Mouse (Mus musculus): Measurements from ENCODE around the gene Aldh1l1. TPM values are rescaled to one million over a fixed set of nuclear protein-coding genes. Genes with fewer than 3 reads are reported as not detected.
A peak's percentile ranks its signal among the peaks of the same experiment; 100 is the strongest.

Gene Aldh1l1
- polyA plus RNA-seq, 1 experiment from 2014 or later = 1.2 TPM

DNA sequence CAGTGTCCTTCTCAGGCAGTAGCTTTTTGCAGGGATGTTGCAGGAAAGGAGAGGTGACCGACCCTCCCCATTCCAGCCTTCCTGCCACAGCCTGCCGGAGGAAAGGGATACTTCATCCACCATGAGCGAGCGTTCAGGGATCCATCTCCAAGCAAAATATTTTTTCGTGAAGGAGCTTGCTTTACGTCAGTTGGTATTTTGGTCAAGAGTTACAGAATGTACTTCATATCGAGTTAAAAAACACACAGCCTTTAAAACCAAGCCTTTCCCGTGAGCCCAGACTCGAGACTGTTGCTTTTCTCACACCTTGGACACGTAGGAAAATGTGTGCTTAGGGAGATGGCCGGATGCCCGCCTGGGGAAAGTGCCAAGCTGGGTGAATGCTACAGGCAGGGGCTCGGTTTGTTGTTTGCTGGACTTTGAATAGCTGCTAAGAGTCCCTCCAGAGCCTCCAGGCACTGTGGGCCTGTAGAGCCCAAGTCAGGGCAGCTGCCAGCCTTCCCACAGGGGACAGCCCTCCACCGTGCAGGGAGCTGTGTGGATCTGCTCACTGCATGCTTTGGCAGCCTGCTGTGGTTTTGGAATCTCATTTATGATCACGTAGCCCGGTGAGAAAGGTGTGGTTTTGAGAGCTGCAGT, 20.6 kb downstream of the Aldh1l1 start:
- ATAC-seq (replicated peaks; ENCODE audit: low FRiP score) = no peak
- no peak for DNase-seq (ENCODE audit: low spot score)

DNA sequence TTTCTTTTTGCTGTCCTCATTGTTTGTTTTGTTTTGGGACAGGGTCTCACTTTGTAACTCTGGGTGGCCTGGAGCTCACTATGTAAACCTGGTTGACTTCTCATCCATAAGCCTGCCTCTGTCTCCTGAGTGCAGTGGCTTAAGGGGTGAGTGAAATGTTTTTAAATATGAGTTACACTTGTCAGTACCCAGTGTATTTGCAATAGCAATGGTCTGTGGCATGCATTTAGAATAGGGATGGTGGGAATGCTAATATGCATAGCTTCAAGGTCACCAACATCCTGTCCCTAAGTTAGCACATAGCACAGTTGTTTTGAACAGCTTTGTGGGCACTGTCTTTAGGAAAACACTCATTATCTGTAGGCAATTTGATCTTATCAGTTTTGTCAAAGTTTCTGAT, 21.2 kb downstream of the Aldh1l1 start:
- Histone ChIP-seq H3K36me3 (ENCODE audit: control insufficient read depth, insufficient read depth, low read length) (no peaks in the 10 kb centered on the region), H3K4me3 (ENCODE audit: low read depth, low read length) (no peak overlapping the region), H3K27ac (ENCODE audit: low read depth, low read length) (no peak overlapping the region), H3K4me2 (ENCODE audit: low read depth, low read length, severe bottlenecking) (no peak overlapping the region), H3K9ac (ENCODE audit: low read length) (no peak overlapping the region), H3K4me1 (replicated peaks; ENCODE audit: control insufficient read depth, insufficient read depth, low read length) (no peaks in the 10 kb centered on the region), H3K27me3 (ENCODE audit: control insufficient read depth, insufficient read depth, low read length) (no peaks in the 10 kb centered on the region), H3K9me3 (ENCODE audit: control insufficient read depth, low read length) (no peaks in the 10 kb centered on the region)
- no peak for ATAC-seq (replicated peaks; ENCODE audit: low FRiP score)
- DNase-seq (ENCODE audit: low spot score) = no peak

More for the DNA sequence above, 20.6 kb downstream of the Aldh1l1 start:
- H3K4me2 ChIP-seq (ENCODE audit: low read depth, low read length, severe bottlenecking) = no peak overlapping the region
- no peaks in the 10 kb centered on the region for H3K36me3 ChIP-seq (ENCODE audit: control insufficient read depth, insufficient read depth, low read length)
- no peak overlapping the region for H3K9ac ChIP-seq (ENCODE audit: low read length)
- 80% methylated on average over 16 of the region's 16 CpGs for WGBS
- no peaks in the 10 kb centered on the region for H3K4me1 ChIP-seq (replicated peaks; ENCODE audit: control insufficient read depth, insufficient read depth, low read length)
- no peak overlapping the region for H3K27ac ChIP-seq (ENCODE audit: low read depth, low read length)
- no peaks in the 10 kb centered on the region for H3K9me3 ChIP-seq (ENCODE audit: control insufficient read depth, low read length)
- H3K27me3 ChIP-seq (ENCODE audit: control insufficient read depth, insufficient read depth, low read length) = no peaks in the 10 kb centered on the region
- no peak overlapping the region for H3K4me3 ChIP-seq (ENCODE audit: low read depth, low read length)

DNA sequence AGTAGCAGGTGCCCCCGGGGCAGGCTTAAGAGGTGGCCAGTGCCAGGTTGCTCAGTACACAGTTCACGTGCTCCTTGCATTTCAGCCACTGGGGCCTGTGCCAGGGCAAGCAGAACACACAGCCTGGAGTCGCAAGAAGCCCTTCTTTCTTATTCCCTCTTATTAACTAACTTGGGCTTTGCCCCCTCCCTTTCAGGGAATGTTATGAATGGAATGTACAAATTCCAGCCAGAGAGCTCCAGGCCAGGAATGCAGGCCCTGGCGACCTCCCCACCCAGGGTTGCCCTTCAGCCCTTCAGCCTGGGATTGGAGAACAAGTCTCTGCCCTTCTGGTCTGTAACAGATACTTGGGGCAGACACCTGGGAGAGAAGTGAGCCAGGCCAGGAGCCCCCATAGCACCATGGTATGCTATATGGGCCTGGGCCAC, 22.0 kb downstream of the Aldh1l1 start:
- no peaks in the 10 kb centered on the region for H3K4me1 ChIP-seq (replicated peaks; ENCODE audit: control insufficient read depth, insufficient read depth, low read length)
- H3K9ac ChIP-seq (ENCODE audit: low read length) = no peak overlapping the region
- no peaks in the 10 kb centered on the region for H3K9me3 ChIP-seq (ENCODE audit: control insufficient read depth, low read length)
- H3K4me3 ChIP-seq (ENCODE audit: low read depth, low read length) = no peak overlapping the region
- peak; percentile 61 for DNase-seq (ENCODE audit: low spot score)
- H3K4me2 ChIP-seq (ENCODE audit: low read depth, low read length, severe bottlenecking) = no peak overlapping the region
- H3K27ac ChIP-seq (ENCODE audit: low read depth, low read length) = no peak overlapping the region
- no peaks in the 10 kb centered on the region for H3K27me3 ChIP-seq (ENCODE audit: control insufficient read depth, insufficient read depth, low read length)
- WGBS = 56% methylated on average over 4 of the region's 4 CpGs
- H3K36me3 ChIP-seq (ENCODE audit: control insufficient read depth, insufficient read depth, low read length) = no peaks in the 10 kb centered on the region
- no peak for ATAC-seq (replicated peaks; ENCODE audit: low FRiP score)

DNA sequence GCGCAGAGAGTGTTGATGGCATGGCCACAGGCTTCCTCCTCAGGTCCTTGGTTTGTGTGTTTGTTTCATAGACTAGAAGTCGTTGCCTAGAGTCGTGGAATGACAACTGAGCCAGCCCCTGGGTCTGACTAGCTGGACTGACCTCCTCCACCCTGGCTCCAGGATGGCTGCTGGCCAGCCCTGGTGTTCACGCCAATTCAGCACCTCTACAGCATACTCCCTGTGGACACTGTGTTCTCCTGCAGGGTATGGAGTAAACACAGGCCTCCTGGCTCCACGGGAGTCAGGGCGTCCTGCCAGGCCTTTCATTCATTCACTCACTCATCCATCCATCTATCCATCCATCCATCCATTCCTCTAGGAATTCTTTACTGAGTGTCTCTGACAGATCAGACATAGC, 22.9 kb downstream of the Aldh1l1 start:
- no peak for ATAC-seq (replicated peaks; ENCODE audit: low FRiP score)
- DNase-seq (ENCODE audit: low spot score) = no peak
- H3K27me3 ChIP-seq (ENCODE audit: control insufficient read depth, insufficient read depth, low read length) = no peaks in the 10 kb centered on the region
- no peak overlapping the region for H3K4me2 ChIP-seq (ENCODE audit: low read depth, low read length, severe bottlenecking)
- WGBS = 72% methylated on average over 6 of the region's 6 CpGs
- H3K36me3 ChIP-seq (ENCODE audit: control insufficient read depth, insufficient read depth, low read length) = no peaks in the 10 kb centered on the region
- H3K27ac ChIP-seq (ENCODE audit: low read depth, low read length) = no peak overlapping the region
- no peak overlapping the region for H3K9ac ChIP-seq (ENCODE audit: low read length)
- H3K4me1 ChIP-seq (replicated peaks; ENCODE audit: control insufficient read depth, insufficient read depth, low read length) = no peaks in the 10 kb centered on the region
- H3K9me3 ChIP-seq (ENCODE audit: control insufficient read depth, low read length) = no peaks in the 10 kb centered on the region
- H3K4me3 ChIP-seq (ENCODE audit: low read depth, low read length) = no peak overlapping the region

DNA sequence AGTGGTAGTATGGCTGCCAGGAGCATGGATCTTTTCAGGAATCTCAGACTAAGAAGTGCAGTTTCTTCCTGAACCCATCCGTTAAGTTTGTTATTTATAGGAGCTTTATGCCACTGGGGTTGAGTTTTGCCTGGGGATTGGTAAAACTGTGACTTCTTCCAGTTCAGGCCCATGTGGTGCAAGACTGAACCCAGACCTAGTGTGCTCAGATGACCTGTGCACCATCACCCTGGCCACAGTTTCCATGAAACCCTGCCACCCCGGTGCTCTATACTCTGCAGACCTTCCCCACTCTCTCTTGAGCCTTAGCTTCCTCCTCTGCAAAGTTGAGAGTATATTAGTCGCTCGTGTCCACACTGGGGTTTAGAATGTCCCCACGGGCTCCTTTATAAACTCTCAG, 26.2 kb downstream of the Aldh1l1 start:
- Histone ChIP-seq H3K4me1 (replicated peaks; ENCODE audit: control insufficient read depth, insufficient read depth, low read length) (0 out of 2 replicates have a peak, but pooled peaks cover 2% of the 10 kb centered on the region), H3K4me3 (ENCODE audit: low read depth, low read length) (no peak overlapping the region), H3K9ac (ENCODE audit: low read length) (no peak overlapping the region), H3K9me3 (ENCODE audit: control insufficient read depth, low read length) (no peaks in the 10 kb centered on the region), H3K4me2 (ENCODE audit: low read depth, low read length, severe bottlenecking) (no peak overlapping the region), H3K27ac (ENCODE audit: low read depth, low read length) (no peak overlapping the region), H3K36me3 (ENCODE audit: control insufficient read depth, insufficient read depth, low read length) (no peaks in the 10 kb centered on the region), H3K27me3 (ENCODE audit: control insufficient read depth, insufficient read depth, low read length) (no peaks in the 10 kb centered on the region)
- DNase-seq (ENCODE audit: low spot score) (no peak), ATAC-seq (replicated peaks; ENCODE audit: low FRiP score) (no peak)
- WGBS = 89% methylated on average over 5 of the region's 5 CpGs

DNA sequence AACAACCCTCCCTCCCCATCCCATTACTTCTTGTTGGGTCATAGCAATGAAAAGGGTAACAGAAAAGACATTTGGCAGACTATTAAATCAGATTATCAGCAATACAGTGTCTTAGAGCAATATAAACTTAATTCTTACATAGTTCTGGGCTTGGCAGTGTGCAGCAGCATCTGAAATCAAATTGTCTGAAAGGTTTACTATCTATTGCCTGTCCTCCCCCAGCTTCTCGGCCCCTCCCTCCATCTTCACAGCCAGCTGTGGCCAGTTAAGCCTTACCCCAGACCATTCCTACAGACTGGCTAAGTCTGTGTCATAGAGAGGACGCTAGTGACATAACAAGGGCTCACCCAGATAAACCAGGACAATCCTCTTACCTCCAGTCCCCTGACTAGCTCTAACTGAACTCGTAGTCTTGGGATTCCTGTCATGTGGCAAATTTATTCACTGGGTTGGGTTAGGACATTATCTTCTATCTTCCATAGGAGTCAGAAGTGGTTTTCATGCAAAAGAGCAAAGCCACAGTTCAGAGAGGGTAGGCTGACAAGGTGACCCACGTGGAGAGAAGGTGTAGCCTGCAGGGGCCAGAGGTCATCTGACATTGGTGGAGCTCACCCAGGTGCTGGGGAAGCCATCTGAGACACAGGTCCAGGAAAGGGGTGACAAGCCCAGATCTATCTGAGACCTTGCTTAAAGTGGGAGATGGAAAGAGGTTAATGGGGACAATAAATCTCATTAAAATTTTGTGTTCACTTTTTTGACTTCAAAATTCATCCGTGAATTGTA, 27.0 kb downstream of the Aldh1l1 start:
- H3K27me3 ChIP-seq (ENCODE audit: control insufficient read depth, insufficient read depth, low read length) = no peaks in the 10 kb centered on the region
- no peak for ATAC-seq (replicated peaks; ENCODE audit: low FRiP score)
- no peak for DNase-seq (ENCODE audit: low spot score)

DNA sequence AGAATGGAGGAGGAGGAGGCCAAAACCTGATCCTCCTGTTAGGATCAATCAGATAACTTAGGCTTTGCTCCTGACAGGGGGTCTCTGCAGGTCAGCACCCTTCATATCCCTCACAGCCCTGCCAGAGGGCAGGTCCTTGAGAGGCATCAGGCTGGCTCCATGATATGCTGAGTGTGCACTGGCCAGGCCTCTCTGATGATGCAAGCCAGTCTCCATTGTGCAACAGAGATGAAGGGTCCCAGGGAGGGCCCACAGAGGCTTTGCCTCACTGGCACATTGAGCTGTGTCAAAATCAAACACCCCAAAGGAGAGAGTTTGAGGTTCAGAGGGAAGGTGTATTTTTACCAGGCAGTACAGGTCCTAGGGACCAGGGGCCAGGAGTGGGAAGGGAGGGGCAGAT, 28.1 kb downstream of the Aldh1l1 start:
- Histone ChIP-seq H3K36me3 (ENCODE audit: control insufficient read depth, insufficient read depth, low read length) (no peaks in the 10 kb centered on the region), H3K27ac (ENCODE audit: low read depth, low read length) (no peak overlapping the region), H3K4me3 (ENCODE audit: low read depth, low read length) (no peak overlapping the region), H3K4me2 (ENCODE audit: low read depth, low read length, severe bottlenecking) (no peak overlapping the region), H3K27me3 (ENCODE audit: control insufficient read depth, insufficient read depth, low read length) (no peaks in the 10 kb centered on the region), H3K9me3 (ENCODE audit: control insufficient read depth, low read length) (no peaks in the 10 kb centered on the region), H3K9ac (ENCODE audit: low read length) (no peak overlapping the region), H3K4me1 (replicated peaks; ENCODE audit: control insufficient read depth, insufficient read depth, low read length) (0 out of 2 replicates have a peak, but pooled peaks cover 2% of the 10 kb centered on the region)
- DNase-seq (ENCODE audit: low spot score) (no peak), ATAC-seq (replicated peaks; ENCODE audit: low FRiP score) (no peak)

More for the DNA sequence above, 27.0 kb downstream of the Aldh1l1 start:
- Histone ChIP-seq H3K36me3 (ENCODE audit: control insufficient read depth, insufficient read depth, low read length) (no peaks in the 10 kb centered on the region), H3K4me3 (ENCODE audit: low read depth, low read length) (no peak overlapping the region), H3K4me2 (ENCODE audit: low read depth, low read length, severe bottlenecking) (no peak overlapping the region), H3K4me1 (replicated peaks; ENCODE audit: control insufficient read depth, insufficient read depth, low read length) (0 out of 2 replicates have a peak, but pooled peaks cover 2% of the 10 kb centered on the region), H3K9me3 (ENCODE audit: control insufficient read depth, low read length) (no peaks in the 10 kb centered on the region), H3K9ac (ENCODE audit: low read length) (no peak overlapping the region), H3K27ac (ENCODE audit: low read depth, low read length) (no peak overlapping the region)
- 74% methylated on average over 5 of the region's 5 CpGs for WGBS

DNA sequence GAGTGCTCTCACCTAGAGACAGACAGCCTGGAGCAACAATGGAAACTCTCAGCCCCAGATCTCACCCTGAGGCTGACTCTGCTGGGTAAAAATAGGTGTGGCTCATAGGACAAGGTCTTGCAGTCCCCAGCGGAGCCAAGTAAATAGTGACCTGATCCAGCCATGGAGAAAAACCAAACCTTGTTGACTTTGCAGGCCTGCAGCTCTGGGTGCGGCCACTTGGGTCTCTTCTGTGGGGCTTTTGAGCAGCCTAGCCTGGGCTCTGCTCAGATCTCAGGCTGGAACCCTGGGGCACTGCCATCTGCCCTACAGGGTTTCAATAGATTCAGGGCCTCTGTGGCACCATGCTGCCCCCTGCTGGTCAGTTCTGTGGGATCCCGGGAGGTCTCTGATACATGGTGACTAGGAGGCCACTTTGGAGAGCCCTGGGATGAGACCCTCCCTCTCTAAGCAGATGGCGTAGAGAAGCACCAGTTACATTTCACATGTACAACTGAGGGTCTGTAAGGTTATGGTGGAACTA, 28.7 kb downstream of the Aldh1l1 start:
- 39% methylated on average over 4 of the region's 4 CpGs for WGBS

More for the DNA sequence above, 28.7 kb downstream of the Aldh1l1 start:
- ATAC-seq (replicated peaks; ENCODE audit: low FRiP score) = peak; percentile 63
- Histone ChIP-seq H3K4me2 (ENCODE audit: low read depth, low read length, severe bottlenecking) (no peak overlapping the region), H3K9me3 (ENCODE audit: control insufficient read depth, low read length) (no peaks in the 10 kb centered on the region), H3K27me3 (ENCODE audit: control insufficient read depth, insufficient read depth, low read length) (no peaks in the 10 kb centered on the region), H3K9ac (ENCODE audit: low read length) (no peak overlapping the region), H3K4me3 (ENCODE audit: low read depth, low read length) (no peak overlapping the region), H3K36me3 (ENCODE audit: control insufficient read depth, insufficient read depth, low read length) (no peaks in the 10 kb centered on the region), H3K4me1 (replicated peaks; ENCODE audit: control insufficient read depth, insufficient read depth, low read length) (0 out of 2 replicates have a peak, but pooled peaks cover 2% of the 10 kb centered on the region), H3K27ac (ENCODE audit: low read depth, low read length) (no peak overlapping the region)
- DNase-seq (ENCODE audit: low spot score) = peak; percentile 88

Measured in forebrain, embryonic 11.5 days (tissue).